Mouse (Mus musculus) liver, postnatal 0 days (tissue): ENCODE data around the gene Lrrc9. TPM values are rescaled to one million over a fixed set of nuclear protein-coding genes. Genes with fewer than 3 reads are reported as not detected.
A peak's percentile ranks its signal among the peaks of the same experiment; 100 is the strongest.

ENCODE experiments used
- ATAC-seq: fragments of 200-750 bp; cut with Nextera tagmentation; 2 replicates; pipeline ENCODE4 v1.8.0; 2017; ENCODE audit warnings: mild to moderate bottlenecking, moderate library complexity
- DNase-seq: peaks from one replicate; pipeline ENCODE4 v3.0.0-alpha.2; 2016
- H3K27ac ChIP-seq: fragments of 300-500 bp; sonication (generic); 2 replicates; pipeline ENCODE4 v1.5.1; 2014; ENCODE audit warnings: antibody characterized with exemption, moderate library complexity, mild to moderate bottlenecking, low read depth
- H3K27me3 ChIP-seq: fragments of 300-500 bp; sonication (generic); 2 replicates; pipeline ENCODE4 v1.6.1; 2014; ENCODE audit warnings: low read length, control low read depth, mixed read lengths; ENCODE audit not compliant: insufficient read depth
- H3K36me3 ChIP-seq: fragments of 300-500 bp; sonication (generic); replicated peaks from 2 replicates; pipeline ENCODE4 v1.6.1; 2014; ENCODE audit warnings: mild to moderate bottlenecking, control low read depth, low read length, moderate library complexity, mixed read lengths; ENCODE audit not compliant: insufficient read depth
- H3K4me1 ChIP-seq: fragments of 300-500 bp; sonication (generic); 2 replicates; pipeline ENCODE4 v1.6.1; 2014; ENCODE audit warnings: antibody characterized with exemption, mild to moderate bottlenecking, control low read depth; ENCODE audit not compliant: insufficient read depth
- H3K4me2 ChIP-seq: fragments of 300-500 bp; sonication (generic); 2 replicates; pipeline ENCODE4 v1.6.1; 2014; ENCODE audit warnings: low read depth, mild to moderate bottlenecking, low read length, moderate library complexity, mixed read lengths
- H3K4me3 ChIP-seq: fragments of 300-500 bp; sonication (generic); 2 replicates; pipeline ENCODE4 v1.5.1; 2014; ENCODE audit warnings: low read depth, low read length
- H3K9ac ChIP-seq: fragments of 300-500 bp; sonication (generic); replicated peaks from 2 replicates; pipeline ENCODE4 v1.6.1; 2014; ENCODE audit warnings: mild to moderate bottlenecking, moderate library complexity
- H3K9me3 ChIP-seq: fragments of 300-500 bp; sonication (generic); 2 replicates; pipeline ENCODE4 v1.6.1; 2016; ENCODE audit warnings: mild to moderate bottlenecking, control low read depth, low read length, mixed read lengths
- CTCF ChIP-seq: sonication (generic); IDR thresholded peaks from 2 replicates; pipeline ENCODE4 v1.5.1; 2016; ENCODE audit warnings: antibody characterized with exemption, low read depth
- EP300 ChIP-seq: IDR thresholded peaks from 2 replicates; pipeline ENCODE4 v1.6.1; 2016; ENCODE audit warnings: antibody characterized with exemption, low read depth, mild to moderate bottlenecking
- WGBS: fragments of 180-500 bp; shearing (Covaris S2); extraction: QIAGEN DNeasy Blood & Tissue Kit; methylation state at CpG from one replicate; pipeline ENCODE4 v1.1.7; 2014; ENCODE audit not compliant: insufficient replicate concordance; 5-methylcytosine and 5-hydroxymethylcytosine counted together
- polyA plus RNA-seq: library from polyadenylated mRNA; unstranded; fragments of >200 nt; fragmentation: Nextera tagmentation; extraction: Ambion mirVana; gene quantifications from 2 replicates; pipeline ENCODE4 v1.2.1, GENCODE M21; 2015

Lrrc9 gene
- polyA plus RNA-seq: 0.11 and 0.12 TPM in 2 replicates

- Histone ChIP-seq H3K27me3 (no peaks in the 10 kb centered on the region), H3K4me3 (peak within 1 kb of the TSS; percentile 46), H3K36me3 (no peaks in the 10 kb centered on the region), H3K9me3 (no peaks in the 10 kb centered on the region), H3K9ac (peak within 1 kb of the TSS; percentile 56), H3K4me1 (peaks cover 7% of the 10 kb centered on the region; the same call in 1 of the 2 replicates), H3K4me2 (peak within 1 kb of the TSS; percentile 80), H3K27ac (peak within 1 kb of the TSS; percentile 18; the same call in 1 of the 2 replicates)
- 2% methylated on average over 31 of the region's 31 CpGs for WGBS
- DNase-seq (peak; percentile 72), ATAC-seq (peak; percentile 92)
- TF ChIP-seq EP300: no peak
- no peak for TF ChIP-seq CTCF
These were observed at the start of gene Lrrc9 for GRCm38 (mm10) chr12:72441839-72442576. Gene Lrrc9 (plus strand): TSS chr12:72441866.

GRCm38 (mm10) chr12:72393046-72393805 lies 48.4 kb upstream of the Lrrc9 start:
- Histone ChIP-seq H3K27me3 (no peaks in the 10 kb centered on the region), H3K9me3 (no peaks in the 10 kb centered on the region), H3K9ac (no peak overlapping the region), H3K4me1 (no peaks in the 10 kb centered on the region), H3K4me2 (no peak overlapping the region), H3K27ac (no peak overlapping the region), H3K4me3 (no peak overlapping the region), H3K36me3 (no peaks in the 10 kb centered on the region)
- no peak for TF ChIP-seq CTCF
- 53% methylated on average over 13 of the region's 13 CpGs for WGBS
- ATAC-seq: no peak
- no peak for DNase-seq

- WGBS: 60% methylated on average over 5 of the region's 5 CpGs
- Histone ChIP-seq H3K27me3 (peaks cover 30% of the 10 kb centered on the region), H3K9ac (no peak overlapping the region), H3K36me3 (no peaks in the 10 kb centered on the region), H3K9me3 (no peaks in the 10 kb centered on the region), H3K4me2 (no peak overlapping the region), H3K27ac (no peak overlapping the region), H3K4me1 (peaks cover 3% of the 10 kb centered on the region; the same call in 1 of the 2 replicates), H3K4me3 (no peak overlapping the region)
- DNase-seq: no peak
- TF ChIP-seq EP300: no peak
- TF ChIP-seq CTCF: no peak
- no peak for ATAC-seq
These were observed 36.6 kb upstream of the Lrrc9 start for GRCm38 (mm10) chr12:72405031-72405430.

GRCm38 (mm10) chr12:72407146-72407545 lies 34.5 kb upstream of the Lrrc9 start:
- 0 out of 2 replicates have a peak overlapping the region, but pooled peaks have one; percentile 47 for H3K4me3 ChIP-seq
- peak overlapping the region; percentile 72 for H3K4me2 ChIP-seq
- 13% methylated on average over 11 of the region's 11 CpGs for WGBS
- DNase-seq (no peak), ATAC-seq (no peak)
- H3K9me3 ChIP-seq: no peaks in the 10 kb centered on the region
- TF ChIP-seq CTCF: no peak
- TF ChIP-seq EP300: no peak
- H3K4me1 ChIP-seq: peaks cover 3% of the 10 kb centered on the region; the same call in 1 of the 2 replicates
- H3K9ac ChIP-seq: no peak overlapping the region
- peaks cover 30% of the 10 kb centered on the region for H3K27me3 ChIP-seq
- no peak overlapping the region for H3K27ac ChIP-seq
- no peaks in the 10 kb centered on the region for H3K36me3 ChIP-seq

- no peaks in the 10 kb centered on the region for H3K9me3 ChIP-seq
- WGBS: 1% methylated on average over 17 of the region's 17 CpGs
- H3K27ac ChIP-seq: no peak overlapping the region
- DNase-seq (no peak), ATAC-seq (no peak)
- H3K9ac ChIP-seq: no peak overlapping the region
- peaks cover 3% of the 10 kb centered on the region; the same call in 1 of the 2 replicates for H3K4me1 ChIP-seq
- peaks cover 30% of the 10 kb centered on the region for H3K27me3 ChIP-seq
- peak overlapping the region; percentile 47 for H3K4me3 ChIP-seq
- peak overlapping the region; percentile 72 for H3K4me2 ChIP-seq
- no peaks in the 10 kb centered on the region for H3K36me3 ChIP-seq
- no peak for TF ChIP-seq CTCF
- TF ChIP-seq EP300: no peak
These were observed 34.0 kb upstream of the Lrrc9 start for GRCm38 (mm10) chr12:72407721-72408110.
